Mouse (Mus musculus) midbrain, embryonic 16.5 days (tissue): Measurements from ENCODE around the gene Cd37. TPM values are rescaled to one million over a fixed set of nuclear protein-coding genes. Genes with fewer than 3 reads are reported as not detected.

Experiments
- ATAC-seq: fragments of 200-750 bp; cut with Nextera tagmentation; 2 replicates; pipeline ENCODE4 v1.8.0; 2017; ENCODE audit warnings: moderate TSS enrichment
- H3K27ac ChIP-seq: fragments of 300-500 bp; sonication (generic); 2 replicates; pipeline ENCODE4 v1.5.1; 2014; ENCODE audit warnings: mild to moderate bottlenecking, low read length, mixed read lengths
- H3K27me3 ChIP-seq: fragments of 300-500 bp; sonication (generic); 2 replicates; pipeline ENCODE4 v1.6.1; 2014; ENCODE audit warnings: low read depth, low read length, mixed read lengths; ENCODE audit not compliant: control insufficient read depth, insufficient read depth
- H3K36me3 ChIP-seq: fragments of 300-500 bp; sonication (generic); 2 replicates; pipeline ENCODE4 v1.6.1; 2014; ENCODE audit warnings: mild to moderate bottlenecking, low read length, moderate library complexity, mixed read lengths; ENCODE audit not compliant: control insufficient read depth, insufficient read depth
- H3K4me1 ChIP-seq: fragments of 300-500 bp; sonication (generic); 2 replicates; pipeline ENCODE4 v1.6.1; 2014; ENCODE audit warnings: mild to moderate bottlenecking, low read length, mixed read lengths; ENCODE audit not compliant: control insufficient read depth, insufficient read depth
- H3K4me2 ChIP-seq: fragments of 300-500 bp; sonication (generic); 2 replicates; pipeline ENCODE4 v1.6.1; 2014; ENCODE audit warnings: mild to moderate bottlenecking, low read length, mixed read lengths
- H3K4me3 ChIP-seq: fragments of 300-500 bp; sonication (generic); 2 replicates; pipeline ENCODE4 v1.5.1; 2014; ENCODE audit warnings: low read depth, mild to moderate bottlenecking, low read length, moderate library complexity, mixed read lengths
- H3K9ac ChIP-seq: fragments of 300-500 bp; sonication (generic); 2 replicates; pipeline ENCODE4 v1.6.1; 2014; ENCODE audit warnings: low read depth, low read length, mixed read lengths
- H3K9me3 ChIP-seq: fragments of 300-500 bp; sonication (generic); replicated peaks from 2 replicates; pipeline ENCODE4 v1.6.1; 2014; ENCODE audit warnings: mild to moderate bottlenecking, low read length, mixed read lengths; ENCODE audit not compliant: control insufficient read depth, poor library complexity, severe bottlenecking
- WGBS: fragments of 180-500 bp; shearing (Covaris S2); extraction: QIAGEN DNeasy Blood & Tissue Kit; methylation state at CpG from one replicate; pipeline ENCODE4 v1.1.7; 2014; 5-methylcytosine and 5-hydroxymethylcytosine counted together
- polyA plus RNA-seq: library from polyadenylated mRNA; unstranded; fragments of >200 nt; fragmentation: Nextera tagmentation; extraction: Ambion mirVana; gene quantifications from 2 replicates; pipeline ENCODE4 v1.2.1, GENCODE M21; 2015

The Cd37 gene
- polyA plus RNA-seq, 1 experiment from 2014 or later = 1.3 TPM

DNA sequence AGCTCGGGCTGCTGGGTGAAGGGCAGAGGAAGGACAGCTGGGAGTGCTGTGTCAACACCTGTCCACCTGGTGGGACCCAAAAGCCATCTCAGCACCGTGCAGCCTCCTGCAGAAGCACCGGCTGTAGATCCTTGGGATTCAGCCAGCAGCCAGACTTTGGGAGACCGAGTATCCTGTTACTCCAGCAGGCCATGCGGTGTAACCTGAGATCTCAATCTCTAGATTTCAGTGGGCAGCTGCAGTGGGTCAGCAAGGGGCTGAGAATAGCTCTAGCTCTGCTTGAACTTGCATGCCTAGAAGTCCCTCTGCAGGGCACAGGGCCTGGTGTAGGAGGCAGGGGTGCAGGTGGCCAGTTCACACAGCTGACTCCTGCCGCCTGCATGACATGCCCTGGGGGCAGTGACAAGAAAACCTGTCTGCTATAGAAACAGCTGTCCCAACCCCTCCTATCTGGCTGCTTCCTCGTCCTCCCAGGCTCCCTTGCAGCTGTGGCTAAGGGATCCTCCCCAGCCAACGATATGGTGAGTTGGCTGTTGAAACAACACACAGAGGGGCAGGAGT, 47.0 kb downstream of the Cd37 start:
- no peak overlapping the region for H3K27ac ChIP-seq
- H3K9ac ChIP-seq = no peak overlapping the region
- WGBS = 28% methylated on average over 8 of the region's 8 CpGs
- no peak overlapping the region for H3K4me2 ChIP-seq
- no peaks in the 10 kb centered on the region for H3K4me1 ChIP-seq
- H3K9me3 ChIP-seq = no peaks in the 10 kb centered on the region
- no peak overlapping the region for H3K4me3 ChIP-seq
- H3K36me3 ChIP-seq = no peaks in the 10 kb centered on the region
- no peak for ATAC-seq
- peaks cover 3% of the 10 kb centered on the region; the same call in 1 of the 2 replicates for H3K27me3 ChIP-seq

DNA sequence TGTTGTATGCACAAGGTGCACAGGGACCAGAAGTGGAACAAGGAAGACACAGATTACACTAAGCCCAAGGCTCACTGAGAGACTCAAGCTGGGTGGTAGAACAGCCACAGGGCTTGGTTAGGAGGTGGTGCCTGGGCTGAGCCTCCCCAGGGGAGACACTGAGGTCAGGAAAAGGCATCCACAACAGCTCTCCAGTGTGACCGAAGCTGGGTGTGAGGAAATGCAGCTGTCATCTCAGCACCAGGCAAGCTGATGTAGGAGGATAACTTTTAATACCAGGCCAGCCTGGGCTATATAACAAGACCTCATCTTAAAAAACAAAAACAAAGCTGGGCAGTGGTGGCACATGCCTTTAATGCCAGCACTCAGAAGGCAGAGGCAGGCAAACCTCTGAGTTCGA, 47.8 kb downstream of the Cd37 start:
- Histone ChIP-seq H3K4me3 (no peak overlapping the region), H3K36me3 (no peaks in the 10 kb centered on the region), H3K9me3 (no peaks in the 10 kb centered on the region), H3K4me1 (no peaks in the 10 kb centered on the region), H3K27ac (no peak overlapping the region), H3K27me3 (peaks cover 3% of the 10 kb centered on the region; the same call in 1 of the 2 replicates), H3K9ac (no peak overlapping the region), H3K4me2 (no peak overlapping the region)
- 81% methylated on average over 2 of the region's 2 CpGs for WGBS
- no peak for ATAC-seq

DNA sequence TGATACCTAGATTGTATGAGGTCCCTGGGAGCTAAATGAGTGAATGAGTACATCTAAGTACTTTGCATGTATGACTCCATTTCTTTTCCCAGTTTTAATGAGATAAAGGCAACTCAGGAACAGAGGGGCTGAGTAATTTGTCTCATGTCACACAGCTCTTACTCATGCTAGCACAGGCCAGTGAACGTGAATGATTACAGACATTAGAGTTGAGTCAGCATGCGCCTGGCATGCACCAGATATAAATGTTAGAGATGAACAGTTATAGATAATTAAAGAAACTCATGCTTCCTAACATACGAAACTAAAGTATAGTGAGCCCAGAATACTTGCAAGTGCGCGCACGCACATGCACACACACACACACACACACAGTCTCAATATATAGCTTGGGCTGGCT, 48.7 kb downstream of the Cd37 start:
- Histone ChIP-seq H3K36me3 (no peaks in the 10 kb centered on the region), H3K9me3 (no peaks in the 10 kb centered on the region), H3K4me2 (no peak overlapping the region), H3K4me1 (no peaks in the 10 kb centered on the region), H3K27me3 (peaks cover 3% of the 10 kb centered on the region; the same call in 1 of the 2 replicates), H3K27ac (no peak overlapping the region), H3K4me3 (no peak overlapping the region), H3K9ac (no peak overlapping the region)
- ATAC-seq = no peak
- 89% methylated on average over 6 of the region's 6 CpGs for WGBS

DNA sequence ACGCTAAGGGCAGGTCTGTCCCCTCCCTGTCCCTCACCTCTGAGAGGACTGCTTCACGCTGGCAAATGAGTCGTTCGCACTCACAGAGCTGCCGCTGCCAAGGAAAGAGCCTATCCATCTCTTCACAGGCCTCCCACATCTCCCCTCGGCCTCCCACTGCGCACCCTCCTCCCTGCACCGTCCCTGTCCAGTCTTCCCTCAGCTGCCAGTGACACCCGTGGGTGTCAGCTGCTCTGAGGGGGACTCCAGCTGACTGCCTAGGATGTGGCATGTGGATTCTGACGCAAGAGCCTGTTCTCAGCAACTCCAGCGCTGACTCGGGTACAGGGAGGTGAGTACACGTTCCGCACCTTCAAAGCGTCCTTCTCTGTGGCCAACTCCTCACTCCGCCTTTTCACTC, 49.3 kb downstream of the Cd37 start:
- 60% methylated on average over 16 of the region's 16 CpGs for WGBS
- Histone ChIP-seq H3K27me3 (peaks cover 3% of the 10 kb centered on the region; the same call in 1 of the 2 replicates), H3K9ac (no peak overlapping the region), H3K36me3 (no peaks in the 10 kb centered on the region), H3K4me3 (no peak overlapping the region), H3K4me2 (no peak overlapping the region), H3K27ac (no peak overlapping the region), H3K9me3 (no peaks in the 10 kb centered on the region), H3K4me1 (no peaks in the 10 kb centered on the region)
- no peak for ATAC-seq

DNA sequence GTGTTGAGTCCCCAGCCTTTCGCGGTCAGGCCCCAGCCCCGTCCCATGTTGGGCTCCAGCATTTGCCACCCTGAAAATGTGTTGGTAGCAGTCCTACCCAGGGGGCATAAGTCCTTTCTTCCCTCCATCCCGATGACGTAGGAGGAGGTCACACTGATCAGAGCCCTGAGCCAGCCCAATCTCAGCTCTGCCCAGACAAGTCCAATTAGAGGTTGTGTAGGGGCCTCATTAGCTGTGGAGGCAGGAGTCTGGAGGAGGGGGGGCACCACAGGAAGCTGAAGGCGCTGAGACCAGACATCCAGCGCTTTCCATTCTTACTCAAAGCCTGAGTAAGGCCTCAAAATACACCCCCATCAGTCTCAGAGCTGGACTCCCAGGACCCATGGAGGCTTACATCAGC, 53.0 kb downstream of the Cd37 start:
- Histone ChIP-seq H3K27ac (no peak overlapping the region), H3K4me1 (peaks cover 14% of the 10 kb centered on the region), H3K9ac (no peak overlapping the region), H3K4me3 (no peak overlapping the region), H3K36me3 (no peaks in the 10 kb centered on the region), H3K4me2 (no peak overlapping the region), H3K9me3 (no peaks in the 10 kb centered on the region), H3K27me3 (peaks cover 36% of the 10 kb centered on the region)
- WGBS = 63% methylated on average over 7 of the region's 7 CpGs
- no peak for ATAC-seq

DNA sequence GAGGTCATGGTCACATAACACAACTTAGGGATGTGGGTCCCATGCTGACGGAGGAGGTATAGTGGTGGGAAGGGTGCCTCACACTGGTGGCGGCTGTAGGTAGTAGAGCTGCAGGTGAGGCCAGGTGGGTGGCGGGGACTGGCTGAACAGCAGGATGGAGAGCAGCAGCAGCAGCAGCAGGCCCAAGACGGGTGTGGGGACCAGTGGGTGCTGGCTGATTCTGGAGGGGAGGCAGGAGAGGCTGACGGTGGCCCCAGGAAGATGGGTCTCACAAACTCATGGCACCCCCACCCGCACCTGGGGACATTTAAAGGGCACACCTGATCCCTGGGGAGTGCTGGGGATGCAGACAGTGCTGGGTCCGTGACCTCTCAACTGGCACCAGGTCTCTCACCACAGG, 55.2 kb downstream of the Cd37 start:
- Histone ChIP-seq H3K9me3 (no peaks in the 10 kb centered on the region), H3K27me3 (peaks cover 58% of the 10 kb centered on the region), H3K4me2 (no peak overlapping the region), H3K27ac (no peak overlapping the region), H3K4me1 (peaks cover 14% of the 10 kb centered on the region), H3K4me3 (no peak overlapping the region), H3K36me3 (no peaks in the 10 kb centered on the region), H3K9ac (no peak overlapping the region)
- no peak for ATAC-seq
- 63% methylated on average over 7 of the region's 7 CpGs for WGBS

Other genes with a start within 250 kb of the Cd37 start
- gene Irf3, start 241.5 kb downstream of the Cd37 start, polyA plus RNA-seq = 52.3 and 53.6 TPM in 2 replicates
- 7.0 and 8.3 TPM in 2 replicates for gene Bcl2l12, start 240.4 kb downstream of the Cd37 start, polyA plus RNA-seq
- gene Scaf1, start 222.8 kb downstream of the Cd37 start, polyA plus RNA-seq = 42.4 and 47.8 TPM in 2 replicates
- gene Rras, start 221.2 kb downstream of the Cd37 start, polyA plus RNA-seq = 12.2 and 12.4 TPM in 2 replicates
- 13.6 and 13.9 TPM in 2 replicates for gene Prr12, start 186.2 kb downstream of the Cd37 start, polyA plus RNA-seq
- 64.1 and 67.7 TPM in 2 replicates for gene Nosip, start 176.7 kb downstream of the Cd37 start, polyA plus RNA-seq
- gene Prrg2, start 176.4 kb downstream of the Cd37 start, polyA plus RNA-seq = 12.5 and 13.6 TPM in 2 replicates
- 43.5 and 47.8 TPM in 2 replicates for gene Rcn3, start 146.9 kb downstream of the Cd37 start, polyA plus RNA-seq
- 22.7 and 27.9 TPM in 2 replicates for gene Fcgrt, start 135.3 kb downstream of the Cd37 start, polyA plus RNA-seq
- 657 and 700 TPM in 2 replicates for gene Rps11, start 114.7 kb downstream of the Cd37 start, polyA plus RNA-seq
- 602 and 620 TPM in 2 replicates for gene Rpl13a, start 110.4 kb downstream of the Cd37 start, polyA plus RNA-seq
- gene Gm45713, start 102.9 kb downstream of the Cd37 start, polyA plus RNA-seq = 0.41 TPM in 1 of 2 replicates, not detected in the other
- gene Flt3l, start 102.7 kb downstream of the Cd37 start, polyA plus RNA-seq = 1.5 and 2.2 TPM in 2 replicates
- 89.9 and 91.9 TPM in 2 replicates for gene Pih1d1, start 84.8 kb downstream of the Cd37 start, polyA plus RNA-seq
- 13.7 and 18.2 TPM in 2 replicates for gene Aldh16a1, start 84.5 kb downstream of the Cd37 start, polyA plus RNA-seq
- gene Slc17a7, start 75.2 kb downstream of the Cd37 start, polyA plus RNA-seq = 0.55 and 1.1 TPM in 2 replicates
- not detected in 2 replicates for gene Gfy, start 59.5 kb downstream of the Cd37 start, polyA plus RNA-seq
- gene Pth2, start 58.1 kb downstream of the Cd37 start, polyA plus RNA-seq = 1.1 and 1.2 TPM in 2 replicates
- gene Ccdc155, start 34.2 kb downstream of the Cd37 start, polyA plus RNA-seq = 0.45 and 0.53 TPM in 2 replicates
- 6.2 and 10.5 TPM in 2 replicates for gene Dkkl1, start 27.0 kb downstream of the Cd37 start, polyA plus RNA-seq
- gene Tead2, start 23.4 kb downstream of the Cd37 start, polyA plus RNA-seq = 30.5 and 39.5 TPM in 2 replicates
- gene Slc6a16, start 2.0 kb upstream of the Cd37 start, polyA plus RNA-seq = 0.93 and 1.2 TPM in 2 replicates
- not detected in 2 replicates for gene Slc6a21, start 38.4 kb upstream of the Cd37 start, polyA plus RNA-seq
- gene Trpm4, start 94.7 kb upstream of the Cd37 start, polyA plus RNA-seq = 11.1 and 12.4 TPM in 2 replicates
- 0.39 and 0.40 TPM in 2 replicates for gene Hrc, start 96.2 kb upstream of the Cd37 start, polyA plus RNA-seq
- 28.5 and 29.2 TPM in 2 replicates for gene Ppfia3, start 127.9 kb upstream of the Cd37 start, polyA plus RNA-seq
- gene Lin7b, start 131.5 kb upstream of the Cd37 start, polyA plus RNA-seq = 27.0 and 39.9 TPM in 2 replicates
- gene Snrnp70, start 156.6 kb upstream of the Cd37 start, polyA plus RNA-seq = 157 and 186 TPM in 2 replicates
- gene Kcna7, start 166.5 kb upstream of the Cd37 start, polyA plus RNA-seq = not detected in 2 replicates
- gene Ntf5, start 174.6 kb upstream of the Cd37 start, polyA plus RNA-seq = not detected in 2 replicates
- gene Lhb, start 181.7 kb upstream of the Cd37 start, polyA plus RNA-seq = 0.39 and 0.88 TPM in 2 replicates
- gene Gys1, start 195.7 kb upstream of the Cd37 start, polyA plus RNA-seq = 20.9 and 21.8 TPM in 2 replicates
- 103 and 110 TPM in 2 replicates for gene Ruvbl2, start 199.0 kb upstream of the Cd37 start, polyA plus RNA-seq
- gene Ftl1, start 220.8 kb upstream of the Cd37 start, polyA plus RNA-seq = 5,323 and 5,449 TPM in 2 replicates
- 232 and 243 TPM in 2 replicates for gene Bax, start 227.8 kb upstream of the Cd37 start, polyA plus RNA-seq
- gene Tulp2, start 242.8 kb upstream of the Cd37 start, polyA plus RNA-seq = 0.15 and 0.16 TPM in 2 replicates
- not detected in 2 replicates for gene Gm45808, start 247.7 kb upstream of the Cd37 start, polyA plus RNA-seq
- 4.1 and 4.2 TPM in 2 replicates for gene Dhdh, start 249.7 kb upstream of the Cd37 start, polyA plus RNA-seq